9 mouse cellular contexts compared by ENCODE assay signal in the genomic region with DNA sequence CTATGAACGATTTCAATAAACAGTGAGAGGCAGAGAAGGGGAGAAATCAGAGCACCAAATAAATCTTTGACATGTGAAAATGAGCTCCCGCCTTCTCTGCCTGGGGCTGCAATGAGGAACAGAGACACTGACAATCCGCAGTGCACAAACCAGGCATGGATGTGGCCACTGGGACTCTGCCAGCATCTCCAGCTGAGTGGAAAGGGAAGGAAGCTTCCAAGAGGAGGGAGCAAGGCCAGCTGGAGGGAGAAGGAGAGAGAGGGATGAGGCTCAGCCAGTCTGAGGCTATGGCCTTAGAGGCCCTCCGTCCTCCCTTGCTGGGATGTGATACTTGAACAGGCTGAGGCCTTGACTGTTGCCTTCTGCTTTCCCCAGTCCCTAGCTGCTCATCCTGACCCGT.
DNase-seq lines count a peak whose midpoint lies in the region; ATAC-seq and TF ChIP-seq lines count a peak whose summit lies in the region.
"Had no signal": no experiment of that assay in that cellular context is flagged by ENCODE, and none has a peak within 500 bp of the region (broad histone marks: within the 10 kb centered on the region; RNA-seq: fewer than 3 reads in every experiment).

No protein-coding gene starts in this region.

- H3K4me3 ChIP-seq in layer of hippocampus, adult 2 months: no peak overlapping the region
- no peak overlapping the region for H3K4me3 ChIP-seq in limb, embryonic 13.5 days
- H3K4me3 ChIP-seq in forebrain, embryonic 10.5 days: no peak overlapping the region

- no peaks in the 10 kb centered on the region for H3K27me3 ChIP-seq in limb, embryonic 13.5 days
- H3K27me3 ChIP-seq in forebrain, embryonic 10.5 days (ENCODE audit: poor library complexity, severe bottlenecking): no peaks in the 10 kb centered on the region

- TF ChIP-seq CTCF in layer of hippocampus, adult 2 months (conservative IDR thresholded peaks at IDR 0.05): no peak

- H3K4me2 ChIP-seq in limb, embryonic 13.5 days (replicated peaks): no peak overlapping the region

- no peaks in the 10 kb centered on the region for H3K9me3 ChIP-seq in limb, embryonic 13.5 days
- H3K9me3 ChIP-seq in forebrain, embryonic 10.5 days: peaks cover 9% of the 10 kb centered on the region; the same call in 1 of the 2 replicates

- WGBS in limb, embryonic 13.5 days: 51% methylated on average over 5 of the region's 5 CpGs
- 80% methylated on average over 5 of the region's 5 CpGs for WGBS in forebrain, embryonic 10.5 days

- H3K27ac ChIP-seq in layer of hippocampus, adult 2 months: 0 out of 2 replicates have a peak overlapping the region, but pooled peaks have one; percentile 2
- H3K27ac ChIP-seq in limb, embryonic 13.5 days: peak overlapping the region; percentile 23; the same call in 1 of the 2 replicates
- H3K27ac ChIP-seq in forebrain, embryonic 10.5 days: no peak overlapping the region
- H3K27ac ChIP-seq: macrophage had no signal

- no peaks in the 10 kb centered on the region for H3K36me3 ChIP-seq in limb, embryonic 13.5 days
- no peaks in the 10 kb centered on the region for H3K36me3 ChIP-seq in forebrain, embryonic 10.5 days (replicated peaks)

- H3K9ac ChIP-seq in limb, embryonic 13.5 days: no peak overlapping the region

- peaks cover 64% of the 10 kb centered on the region for H3K4me1 ChIP-seq in limb, embryonic 13.5 days
- peaks cover 24% of the 10 kb centered on the region for H3K4me1 ChIP-seq in forebrain, embryonic 10.5 days

- no peak for ATAC-seq in limb, embryonic 13.5 days (ENCODE audit: low FRiP score, low read depth)

- intact Hi-C loops in gastrocnemius, postnatal 36 days (cut with DNase I): no loop called here

- DNase-seq in layer of hippocampus, adult 2 months (ENCODE audit: low spot score in 2 of 2): no peak
- no peak for DNase-seq in layer of hippocampus, adult 9-10 months (ENCODE audit: low spot score)
- DNase-seq in cerebellum, adult 8-10 months: peak; percentile 18
- DNase-seq in gastrocnemius, postnatal 36 days: peak; percentile 73 to 83
- no peak for DNase-seq in thymus, postnatal 10 days (ENCODE audit: low spot score in 2 of 2)
- no peak for DNase-seq in forebrain, embryonic 10.5 days (ENCODE audit: extremely low spot score, low spot score)
- DNase-seq in thymus, postnatal 36 days: no peak

Comparison
In these comparisons a context has a peak if more than half of its experiments do, and no peak if none do; other contexts are left out.
1. DNase-seq: peak in cerebellum, adult 8-10 months (single experiment) and gastrocnemius, postnatal 36 days (2 of 2); none in layer of hippocampus, adult 2 months (0 of 2), layer of hippocampus, adult 9-10 months (single experiment), thymus, postnatal 10 days (0 of 2), forebrain, embryonic 10.5 days (single experiment) and thymus, postnatal 36 days (0 of 2).